Mouse (Mus musculus): Measurements from ENCODE around the gene Adpgk.
"Not testable (repeated sequence)": the region's sequence is repeated elsewhere in the genome, so short reads cannot be mapped to it uniquely, and the experiment has no call there.

The Adpgk gene

DNA sequence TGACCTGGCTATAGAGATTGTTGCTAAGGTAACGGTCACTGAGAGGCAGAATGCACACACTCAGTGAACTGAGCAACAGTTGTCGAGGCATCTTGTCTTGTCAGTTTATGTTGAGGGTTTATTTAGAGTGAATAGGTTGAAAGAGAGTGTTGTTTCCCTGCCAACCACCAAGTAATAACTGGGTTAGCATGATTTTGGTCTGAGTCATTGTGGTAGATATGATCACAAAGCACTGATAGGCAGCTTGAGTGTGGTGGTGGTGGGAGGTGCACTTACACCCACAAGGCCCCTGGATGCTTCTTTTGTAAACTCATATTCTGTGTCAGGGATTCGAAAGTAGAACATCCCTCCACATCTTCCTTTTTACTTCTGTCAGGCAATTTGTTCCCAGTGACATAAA lies 69.1 kb downstream of the Adpgk start:
- ATAC-seq (ENCODE audit: insufficient number of reproducible peaks, low FRiP score, low TSS enrichment), result not testable (repeated sequence)

DNA sequence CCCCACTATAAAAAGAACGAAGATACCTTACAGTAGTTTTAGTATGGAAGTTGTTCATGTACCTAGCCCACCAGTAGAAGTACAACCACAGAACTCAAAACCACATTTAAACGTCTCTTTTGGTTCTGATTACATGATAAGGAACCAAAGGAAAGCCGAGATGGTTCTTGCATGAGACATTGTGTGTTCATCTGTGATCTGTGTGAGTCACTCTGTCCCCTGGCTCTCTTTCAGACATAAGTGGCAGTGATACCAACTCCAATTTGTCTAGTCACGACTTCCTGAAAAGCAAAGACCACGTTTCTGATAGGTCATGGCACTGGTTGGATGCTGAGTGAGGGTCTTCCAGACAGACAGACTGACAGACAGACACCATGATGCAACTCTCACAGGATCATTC lies 77.9 kb downstream of the Adpgk start:
- ATAC-seq (ENCODE audit: insufficient number of reproducible peaks, low FRiP score, low TSS enrichment), result no peak

DNA sequence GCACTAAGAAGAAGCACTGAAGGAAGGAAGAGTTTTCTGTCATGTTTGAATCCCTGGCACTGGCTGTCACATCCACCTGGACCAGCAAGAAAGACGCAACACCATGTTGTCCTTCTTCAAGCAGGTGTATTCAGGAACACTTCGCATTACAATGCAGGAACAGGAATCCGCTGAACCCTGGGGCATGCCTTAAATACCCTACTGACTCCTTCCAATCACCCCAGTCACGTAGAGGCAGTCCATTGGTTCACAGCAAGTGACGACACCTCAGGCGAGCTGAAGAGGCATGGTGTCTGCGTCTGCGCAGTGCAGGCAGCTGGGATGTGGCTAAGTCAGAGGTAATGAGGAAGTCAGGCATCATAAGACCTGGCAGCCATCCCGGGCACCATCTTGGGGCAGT lies 78.3 kb downstream of the Adpgk start:
- ATAC-seq (ENCODE audit: insufficient number of reproducible peaks, low FRiP score, low TSS enrichment), result no peak
